Mouse (Mus musculus): Measurements from ENCODE around the gene Lsm11.

- TF ChIP-seq ZKSCAN1 (IDR thresholded peaks at IDR 0.05; ENCODE audit: borderline replicate concordance, low read depth, low read length) (no peak), BHLHE40 (IDR thresholded peaks at IDR 0.05; ENCODE audit: low read depth, low read length) (no peak), USF1 (IDR thresholded peaks at IDR 0.05; ENCODE audit: low read depth, low read length) (no peak), CTCF (conservative IDR thresholded peaks at IDR 0.05 in 1 of 2, IDR thresholded peaks at IDR 0.05 in 1 of 2; ENCODE audit: low read depth in 2 of 2, low read length in 2 of 2) (no peak), ZNF384 (IDR thresholded peaks at IDR 0.05; ENCODE audit: low read depth, low read length) (no peak), UBTF (IDR thresholded peaks at IDR 0.05; ENCODE audit: low read depth, low read length) (no peak), RCOR1 (conservative IDR thresholded peaks at IDR 0.05; ENCODE audit: low read depth, low read length) (no peak), CHD1 (IDR thresholded peaks at IDR 0.05; ENCODE audit: low read depth, low read length) (no peak), EP300 (IDR thresholded peaks at IDR 0.05; ENCODE audit: low read length) (no peak), ELF1 (IDR thresholded peaks at IDR 0.05; ENCODE audit: low read depth, low read length) (no peak), MYC (IDR thresholded peaks at IDR 0.05; ENCODE audit: low read depth, low read length) (no peak), MAX (IDR thresholded peaks at IDR 0.05; ENCODE audit: low read length) (no peak), POLR2A (IDR thresholded peaks at IDR 0.05; ENCODE audit: low read depth, low read length) (no peak), E2F4 (IDR thresholded peaks at IDR 0.05; ENCODE audit: insufficient replicate concordance, low read depth, low read length) (no peak)
Measured at GRCm38 (mm10) chr11:45916196-45916595, 28.5 kb downstream of the Lsm11 start.

Measured in CH12.LX (cell line).